Mouse (Mus musculus) forebrain, embryonic 10.5 days (tissue): Measurements from ENCODE around the gene 4930524J08Rik. TPM values are rescaled to one million over a fixed set of nuclear protein-coding genes. Genes with fewer than 3 reads are reported as not detected.

Experiments used
- DNase-seq: peaks from one replicate; pipeline ENCODE4 v3.0.0-alpha.2; 2017; ENCODE audit warnings: low spot score; ENCODE audit errors: extremely low spot score
- H3K27ac ChIP-seq: fragments of 300-500 bp; sonication (generic); 2 replicates; pipeline ENCODE4 v1.5.1; 2016; ENCODE audit warnings: mild to moderate bottlenecking
- H3K27me3 ChIP-seq: fragments of 300-500 bp; sonication (generic); 2 replicates; pipeline ENCODE4 v1.6.1; 2016; ENCODE audit warnings: mild to moderate bottlenecking; ENCODE audit not compliant: poor library complexity, severe bottlenecking
- H3K36me3 ChIP-seq: fragments of 300-500 bp; sonication (generic); replicated peaks from 2 replicates; pipeline ENCODE4 v1.6.1; 2016; ENCODE audit warnings: mild to moderate bottlenecking, moderate library complexity
- H3K4me1 ChIP-seq: fragments of 300-500 bp; sonication (generic); 2 replicates; pipeline ENCODE4 v1.6.1; 2016
- H3K4me3 ChIP-seq: fragments of 300-500 bp; sonication (generic); 2 replicates; pipeline ENCODE4 v1.5.1; 2016; ENCODE audit warnings: mild to moderate bottlenecking, moderate library complexity
- H3K9me3 ChIP-seq: fragments of 300-500 bp; sonication (generic); 2 replicates; pipeline ENCODE4 v1.6.1; 2016; ENCODE audit warnings: mild to moderate bottlenecking, moderate library complexity
- WGBS: fragments of 180-500 bp; shearing (Covaris S2); methylation state at CpG from one replicate; pipeline ENCODE4 v1.1.7; 2016; 5-methylcytosine and 5-hydroxymethylcytosine counted together
- polyA plus RNA-seq: library from polyadenylated mRNA; unstranded; fragments of >200 nt; fragmentation: Nextera tagmentation; extraction: Ambion mirVana; gene quantifications from 2 replicates; pipeline ENCODE4 v1.2.1, GENCODE M21; 2016

Gene 4930524J08Rik
- polyA plus RNA-seq: 1.7 and 2.2 TPM in 2 replicates

- Histone ChIP-seq H3K4me3 (peak within 1 kb of the TSS; percentile 97), H3K4me1 (peaks cover 32% of the 10 kb centered on the region), H3K9me3 (no peaks in the 10 kb centered on the region), H3K27ac (peak within 1 kb of the TSS; percentile 100), H3K27me3 (no peaks in the 10 kb centered on the region), H3K36me3 (peaks cover 40% of the 10 kb centered on the region)
- DNase-seq: peak; percentile 98
- under 1% methylated on average over 71 of the region's 97 CpGs for WGBS
Observed at GRCm38 (mm10) chr5:99978699-99979442, at the start of gene 4930524J08Rik, which contains the start of gene Hnrnpd. 4930524J08Rik (plus strand) TSS chr5:99979061. Hnrnpd (minus strand) TSS chr5:99978938.

- Histone ChIP-seq H3K4me1 (no peaks in the 10 kb centered on the region), H3K27ac (no peak overlapping the region), H3K9me3 (no peaks in the 10 kb centered on the region), H3K36me3 (no peaks in the 10 kb centered on the region), H3K4me3 (no peak overlapping the region), H3K27me3 (no peaks in the 10 kb centered on the region)
- 86% methylated on average over 6 of the region's 6 CpGs for WGBS
- DNase-seq: no peak
Observed at GRCm38 (mm10) chr5:99931910-99932309, 47.0 kb upstream of the 4930524J08Rik start.

GRCm38 (mm10) chr5:99939440-99939839, 39.4 kb upstream of the 4930524J08Rik start:
- Histone ChIP-seq H3K4me3 (no peak overlapping the region), H3K27me3 (no peaks in the 10 kb centered on the region), H3K9me3 (peaks cover 9% of the 10 kb centered on the region), H3K27ac (no peak overlapping the region), H3K36me3 (peaks cover 5% of the 10 kb centered on the region), H3K4me1 (peaks cover 10% of the 10 kb centered on the region)
- WGBS: 84% methylated on average over 3 of the region's 3 CpGs
- no peak for DNase-seq

GRCm38 (mm10) chr5:99941273-99941672, 37.6 kb upstream of the 4930524J08Rik start:
- no peak for DNase-seq
- WGBS: 87% methylated on average over 10 of the region's 10 CpGs
- Histone ChIP-seq H3K4me1 (peaks cover 10% of the 10 kb centered on the region), H3K9me3 (peaks cover 23% of the 10 kb centered on the region), H3K36me3 (peaks cover 22% of the 10 kb centered on the region), H3K27ac (no peak overlapping the region), H3K27me3 (no peaks in the 10 kb centered on the region), H3K4me3 (no peak overlapping the region)

- Histone ChIP-seq H3K4me1 (peaks cover 10% of the 10 kb centered on the region), H3K4me3 (no peak overlapping the region), H3K9me3 (peaks cover 23% of the 10 kb centered on the region), H3K27ac (no peak overlapping the region), H3K36me3 (peaks cover 24% of the 10 kb centered on the region), H3K27me3 (no peaks in the 10 kb centered on the region)
- 56% methylated on average over 10 of the region's 10 CpGs for WGBS
- no peak for DNase-seq
Observed at GRCm38 (mm10) chr5:99941776-99942502, 36.9 kb upstream of the 4930524J08Rik start.

- DNase-seq: no peak
- WGBS: 90% methylated on average over 5 of the region's 5 CpGs
- Histone ChIP-seq H3K27ac (no peak overlapping the region), H3K27me3 (no peaks in the 10 kb centered on the region), H3K4me1 (peaks cover 27% of the 10 kb centered on the region), H3K9me3 (no peaks in the 10 kb centered on the region), H3K36me3 (peaks cover 37% of the 10 kb centered on the region), H3K4me3 (no peak overlapping the region)
Observed at GRCm38 (mm10) chr5:99952513-99952912, 26.3 kb upstream of the 4930524J08Rik start.

- Histone ChIP-seq H3K4me3 (no peak overlapping the region), H3K36me3 (peaks cover 50% of the 10 kb centered on the region), H3K4me1 (peaks cover 27% of the 10 kb centered on the region), H3K27me3 (no peaks in the 10 kb centered on the region), H3K27ac (peak overlapping the region; percentile 77), H3K9me3 (no peaks in the 10 kb centered on the region)
- DNase-seq: peak; percentile 54
- 11% methylated on average over 1 of the region's 1 CpGs for WGBS
Observed at GRCm38 (mm10) chr5:99953883-99954282, 25.0 kb upstream of the 4930524J08Rik start.

GRCm38 (mm10) chr5:99958666-99959065, 20.2 kb upstream of the 4930524J08Rik start:
- Histone ChIP-seq H3K27me3 (no peaks in the 10 kb centered on the region), H3K27ac (no peak overlapping the region), H3K4me3 (no peak overlapping the region), H3K36me3 (peaks cover 70% of the 10 kb centered on the region), H3K4me1 (peaks cover 20% of the 10 kb centered on the region), H3K9me3 (no peaks in the 10 kb centered on the region)
- DNase-seq: no peak
- 94% methylated on average over 1 of the region's 1 CpGs for WGBS

- WGBS: 76% methylated on average over 2 of the region's 2 CpGs
- Histone ChIP-seq H3K27me3 (no peaks in the 10 kb centered on the region), H3K27ac (no peak overlapping the region), H3K9me3 (no peaks in the 10 kb centered on the region), H3K4me3 (no peak overlapping the region), H3K4me1 (peaks cover 13% of the 10 kb centered on the region), H3K36me3 (peaks cover 77% of the 10 kb centered on the region)
- no peak for DNase-seq
Observed at GRCm38 (mm10) chr5:99959236-99959936, 19.5 kb upstream of the 4930524J08Rik start.

GRCm38 (mm10) chr5:99959960-99960359, 18.9 kb upstream of the 4930524J08Rik start:
- Histone ChIP-seq H3K4me3 (no peak overlapping the region), H3K4me1 (peaks cover 7% of the 10 kb centered on the region), H3K36me3 (peaks cover 83% of the 10 kb centered on the region), H3K27ac (no peak overlapping the region), H3K9me3 (no peaks in the 10 kb centered on the region), H3K27me3 (no peaks in the 10 kb centered on the region)
- 91% methylated on average over 2 of the region's 2 CpGs for WGBS
- DNase-seq: no peak

GRCm38 (mm10) chr5:99973941-99974340, 4.9 kb upstream of the 4930524J08Rik start:
- 51% methylated on average over 2 of the region's 2 CpGs for WGBS
- Histone ChIP-seq H3K27me3 (no peaks in the 10 kb centered on the region), H3K9me3 (no peaks in the 10 kb centered on the region), H3K27ac (no peak overlapping the region), H3K4me1 (peaks cover 37% of the 10 kb centered on the region), H3K4me3 (peak overlapping the region; percentile 97), H3K36me3 (peaks cover 81% of the 10 kb centered on the region)
- DNase-seq: no peak

GRCm38 (mm10) chr5:99975061-99975460, 3.8 kb upstream of the 4930524J08Rik start:
- Histone ChIP-seq H3K9me3 (no peaks in the 10 kb centered on the region), H3K4me1 (peaks cover 43% of the 10 kb centered on the region), H3K36me3 (peaks cover 72% of the 10 kb centered on the region), H3K27me3 (no peaks in the 10 kb centered on the region), H3K27ac (no peak overlapping the region), H3K4me3 (peak overlapping the region; percentile 97)
- no peak for DNase-seq
- 84% methylated on average over 4 of the region's 4 CpGs for WGBS
